In the genomic region with DNA sequence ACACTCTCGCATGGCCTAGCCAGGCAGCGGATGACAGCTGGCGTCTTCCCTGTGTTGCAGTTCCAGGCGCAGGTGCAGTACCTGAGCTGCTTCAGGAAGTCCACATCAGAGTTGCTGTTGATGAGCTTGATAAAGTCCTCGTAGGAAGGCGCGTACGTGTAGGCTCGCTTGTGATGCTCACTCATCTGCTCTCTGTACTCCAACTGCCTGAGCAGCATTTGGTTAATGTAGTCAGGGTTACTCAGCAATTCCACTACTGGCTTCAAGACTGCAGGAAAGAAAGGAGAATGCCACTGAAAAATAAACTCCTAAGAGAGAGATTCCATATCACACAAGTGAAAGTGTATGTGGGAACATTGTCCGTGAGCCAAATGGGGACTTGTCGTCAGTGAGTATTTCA, we compare ENCODE assay signal across 19 mouse cellular contexts. TPM values are rescaled to one million over a fixed set of nuclear protein-coding genes. Genes with fewer than 3 reads are reported as not detected.
DNase-seq lines count a peak whose midpoint lies in the region; ATAC-seq lines count a peak whose summit lies in the region.
"Had no signal": no experiment of that assay in that cellular context is flagged by ENCODE, and none has a peak within 500 bp of the region (broad histone marks: within the 10 kb centered on the region; RNA-seq: fewer than 3 reads in every experiment).

No protein-coding gene starts in this region.

- DNase-seq in frontal cortex, postnatal 10 days (ENCODE audit: low spot score in 2 of 2), result no peak
- peak; percentile 17 for DNase-seq in layer of hippocampus, adult 9-11 months
- no peak for DNase-seq in layer of hippocampus, postnatal 10 days (ENCODE audit: low spot score in 2 of 2)
- peak; percentile 23 for DNase-seq in right cerebral cortex, adult 18-20 months
- DNase-seq in right cerebral cortex, adult 2 months (ENCODE audit: low spot score in 2 of 2), result no peak
- DNase-seq: adrenal gland, adult 2 months; adrenal gland, postnatal 10 days; adrenal gland, postnatal 25 days; B cell, adult 2 months; cerebellum, adult 11-12 months; cerebellum, adult 2 months; cerebellum, adult 9-10 months; cerebellum, postnatal 10 days; cerebellum, postnatal 25 days; forebrain, postnatal 0 days had no signal

- peak; percentile 94 for ATAC-seq in frontal cortex, adult (ENCODE audit: low TSS enrichment)
- ATAC-seq: CD4-positive, CD25-positive, alpha-beta regulatory T cell, adult 4 months; forebrain, embryonic 13.5 days; forebrain, embryonic 15.5 days; forebrain, postnatal 0 days had no signal

RNA-seq across cellular contexts. Expression of gene Cfap97, which starts 48.1 kb away (rescaled TPM):
- total RNA-seq in layer of hippocampus, postnatal 10 days (2021), result 10 to 100 TPM; 18.0 to 19.1 TPM

RNA-seq across cellular contexts. Expression of gene Snx25, which starts 48.5 kb away (rescaled TPM):
- 10 to 100 TPM; 51.0 to 52.5 TPM for total RNA-seq in layer of hippocampus, postnatal 10 days (2021)

Comparison
In these comparisons a context has a peak if more than half of its experiments do, and no peak if none do; other contexts are left out.
1. DNase-seq: peak in layer of hippocampus, adult 9-11 months (single experiment) and right cerebral cortex, adult 18-20 months (single experiment); none in frontal cortex, postnatal 10 days (0 of 2), layer of hippocampus, postnatal 10 days (0 of 2) and right cerebral cortex, adult 2 months (0 of 2).